Mouse (Mus musculus): ENCODE data around the gene Lrrc8d. TPM values are rescaled to one million over a fixed set of nuclear protein-coding genes. Genes with fewer than 3 reads are reported as not detected.
A peak's percentile ranks its signal among the peaks of the same experiment; 100 is the strongest.

The Lrrc8d gene
- total and polyA plus RNA-seq, 3 experiments: 7.0 to 26.1 (median 16.6) TPM

DNA sequence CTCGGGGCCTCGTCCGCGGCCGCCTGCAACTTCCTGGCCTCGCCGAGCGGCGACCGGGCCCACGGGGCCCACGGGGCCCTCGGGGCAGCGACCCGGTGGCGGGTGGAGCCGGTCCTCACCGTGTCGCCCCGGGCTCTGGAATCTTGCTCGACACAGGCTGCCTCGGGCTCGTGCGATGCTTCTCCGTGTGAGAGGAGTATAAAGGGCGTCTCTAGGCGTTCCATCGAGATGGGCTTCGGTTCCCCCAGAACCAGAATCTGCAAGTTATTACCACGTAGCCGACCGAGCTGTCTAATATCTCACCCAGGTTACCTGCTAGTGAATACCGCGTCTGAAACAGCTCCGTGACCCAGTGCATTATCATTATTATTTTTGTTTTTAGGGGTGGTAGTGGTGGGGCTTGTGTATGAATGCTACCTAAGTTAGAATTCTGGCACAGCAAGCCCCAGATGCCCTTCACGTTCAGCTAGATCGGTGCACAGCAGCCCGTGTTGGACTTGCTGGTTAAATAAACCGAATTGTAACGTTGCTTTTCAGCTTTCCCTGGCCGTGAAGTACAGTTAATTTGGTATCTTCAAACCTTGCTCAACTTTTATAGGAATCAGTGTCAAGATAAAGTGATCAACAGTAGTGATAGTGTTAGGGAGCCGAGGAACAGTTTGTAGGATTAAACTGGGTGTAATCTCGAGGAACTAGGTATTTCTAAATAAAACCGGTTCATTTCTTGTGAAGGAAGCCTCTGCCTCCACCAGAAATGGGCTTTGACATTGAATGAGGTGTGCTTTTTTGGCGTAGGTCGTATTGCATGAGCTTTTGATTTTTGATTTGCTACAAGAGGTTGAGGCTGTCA is 177.4 kb downstream of the Lrrc8d start:
- 0 out of 2 replicates have a peak, but pooled peaks have one; percentile 67 for TF ChIP-seq CHD1 (IDR thresholded peaks at IDR 0.05; ENCODE audit: low read depth, low read length)
- TF ChIP-seq SIN3A (IDR thresholded peaks at IDR 0.05; ENCODE audit: low read length): 0 out of 2 replicates have a peak, but pooled peaks have one; percentile 10
- no peak for TF ChIP-seq PAX5 (IDR thresholded peaks at IDR 0.05; ENCODE audit: low read length)
- H3K9me3 ChIP-seq (replicated peaks; ENCODE audit: low read length): no peaks in the 10 kb centered on the region
- peaks cover 7 to 29% of the 10 kb centered on the region in 2 experiments; a peak in 3 of 4 replicates for H3K4me1 ChIP-seq (ENCODE audit: control insufficient read depth in 1 of 2, insufficient read depth in 2 of 2)
- peak overlapping the region; percentile 82 to 86 (median 86) for H3K4me3 ChIP-seq (replicated peaks in 1 of 3; ENCODE audit: low read depth in 2 of 3, low read length in 2 of 3, poor library complexity in 1 of 3)
- H3K79me2 ChIP-seq (replicated peaks; ENCODE audit: control insufficient read depth, extremely low read depth, insufficient read depth, poor library complexity, severe bottlenecking): peaks cover 17% of the 10 kb centered on the region
- H3K27ac ChIP-seq (ENCODE audit: insufficient read depth, low read depth): no peak overlapping the region
- peaks cover 9 to 14% of the 10 kb centered on the region in 2 experiments for H3K36me3 ChIP-seq (replicated peaks in 1 of 2; ENCODE audit: control insufficient read depth in 1 of 2, insufficient read depth in 1 of 2, low read length in 1 of 2)
- no peaks in the 10 kb centered on the region for H3K27me3 ChIP-seq (replicated peaks)
- H3K9ac ChIP-seq (ENCODE audit: insufficient read depth, low read depth): peak overlapping the region; percentile 85
- in situ Hi-C loops (cut with MboI; ENCODE audit: low pct_ligation_motif_present, low pct_unique_long_range_greater_than_20kb, low sequenced_read_pairs) (no loop called here), dilution Hi-C loops (cut with MboI; ENCODE audit: extremely low pct_ligation_motif_present, extremely low pct_unique_long_range_greater_than_20kb, low sequenced_read_pairs) (no loop called here)
- peak overlapping the region; percentile 79 for H3K4me2 ChIP-seq (ENCODE audit: insufficient read depth, low read depth, poor library complexity, severe bottlenecking)
- DNase-seq (ENCODE audit: extremely low read depth): peak; percentile 17

Other genes starting within 250 kb of the Lrrc8d start
- gene Lrrc8c, start 180.6 kb upstream of the Lrrc8d start, total RNA-seq (2012; rRNA removed): 2.4 and 5.9 TPM in 2 replicates
- gene Lrrc8c, start 180.6 kb upstream of the Lrrc8d start, total RNA-seq (2014; rRNA removed): 2.4 and 3.3 TPM in 2 replicates
- gene Lrrc8c, start 180.6 kb upstream of the Lrrc8d start, polyA plus RNA-seq (2012; ENCODE audit: insufficient read length, low read depth): 7.3 and 10.3 TPM in 2 replicates
- 5.3 and 5.5 TPM in 2 replicates for gene Zfp326, start 176.6 kb downstream of the Lrrc8d start, total RNA-seq (2012; rRNA removed)
- 7.4 and 8.7 TPM in 2 replicates for gene Zfp326, start 176.6 kb downstream of the Lrrc8d start, total RNA-seq (2014; rRNA removed)
- 21.6 and 22.0 TPM in 2 replicates for gene Zfp326, start 176.6 kb downstream of the Lrrc8d start, polyA plus RNA-seq (2012; ENCODE audit: insufficient read length, low read depth)

Measured in CH12.LX (cell line).